Mouse (Mus musculus) embryonic facial prominence, embryonic 13.5 days (tissue): ENCODE measurements around the gene Yes1. TPM values are rescaled to one million over a fixed set of nuclear protein-coding genes. Genes with fewer than 3 reads are reported as not detected.
"Not testable (repeated sequence)": the region's sequence is repeated elsewhere in the genome, so short reads cannot be mapped to it uniquely, and the experiment has no call there.

Experiments used
- ATAC-seq: fragments of 200-750 bp; cut with Nextera tagmentation; 2 replicates; pipeline ENCODE4 v1.8.0; 2017; ENCODE audit warnings: low read depth; ENCODE audit not compliant: insufficient number of reproducible peaks, insufficient read depth, low FRiP score, low TSS enrichment
- H3K27ac ChIP-seq: fragments of 300-500 bp; sonication (generic); 2 replicates; pipeline ENCODE4 v1.5.1; 2015; ENCODE audit warnings: moderate library complexity, mild to moderate bottlenecking, inconsistent platforms
- H3K27me3 ChIP-seq: fragments of 300-500 bp; sonication (generic); 2 replicates; pipeline ENCODE4 v1.6.1; 2015; ENCODE audit warnings: mild to moderate bottlenecking, inconsistent platforms
- H3K36me3 ChIP-seq: fragments of 300-500 bp; sonication (generic); 2 replicates; pipeline ENCODE4 v1.6.1; 2015; ENCODE audit warnings: mild to moderate bottlenecking, inconsistent platforms
- H3K4me1 ChIP-seq: fragments of 300-500 bp; sonication (generic); 2 replicates; pipeline ENCODE4 v1.6.1; 2015; ENCODE audit warnings: inconsistent platforms
- H3K4me2 ChIP-seq: fragments of 300-500 bp; sonication (generic); 2 replicates; pipeline ENCODE4 v1.6.1; 2015; ENCODE audit warnings: moderate library complexity, mild to moderate bottlenecking, inconsistent platforms
- H3K4me3 ChIP-seq: fragments of 300-500 bp; sonication (generic); 2 replicates; pipeline ENCODE4 v1.5.1; 2015; ENCODE audit warnings: mild to moderate bottlenecking, inconsistent platforms
- H3K9ac ChIP-seq: fragments of 300-500 bp; sonication (generic); 2 replicates; pipeline ENCODE4 v1.6.1; 2015; ENCODE audit warnings: mild to moderate bottlenecking, inconsistent platforms
- H3K9me3 ChIP-seq: fragments of 300-500 bp; sonication (generic); 2 replicates; pipeline ENCODE4 v1.6.1; 2016; ENCODE audit warnings: inconsistent platforms
- WGBS: fragments of 180-500 bp; shearing (Covaris S2); methylation state at CpG from one replicate; pipeline ENCODE4 v1.1.7; 2015; ENCODE audit warnings: mixed read lengths; 5-methylcytosine and 5-hydroxymethylcytosine counted together
- polyA plus RNA-seq: library from polyadenylated mRNA; unstranded; fragments of >200 nt; fragmentation: Nextera tagmentation; extraction: Ambion mirVana; gene quantifications from 2 replicates; pipeline ENCODE4 v1.2.1, GENCODE M21; 2015

Yes1 gene
- polyA plus RNA-seq, 1 experiment from 2014 or later: 32.6 TPM

- Histone ChIP-seq H3K9ac (no peak overlapping the region), H3K9me3 (no peaks in the 10 kb centered on the region), H3K27me3 (no peaks in the 10 kb centered on the region), H3K4me2 (no peak overlapping the region), H3K36me3 (no peaks in the 10 kb centered on the region), H3K27ac (no peak overlapping the region), H3K4me3 (no peak overlapping the region), H3K4me1 (peaks cover 9% of the 10 kb centered on the region)
- ATAC-seq: no peak
- 78% methylated on average over 5 of the region's 5 CpGs for WGBS
These were observed 100.5 kb downstream of the Yes1 start for GRCm38 (mm10) chr5:32711485-32711884.

- H3K4me1 ChIP-seq: peaks cover 9% of the 10 kb centered on the region
- no peaks in the 10 kb centered on the region for H3K36me3 ChIP-seq
- ATAC-seq: no peak
- WGBS: 66% methylated on average over 4 of the region's 4 CpGs
- peak overlapping the region; percentile 84 for H3K4me2 ChIP-seq
- H3K9me3 ChIP-seq: no peaks in the 10 kb centered on the region
- peak overlapping the region; percentile 61 for H3K4me3 ChIP-seq
- H3K27me3 ChIP-seq: no peaks in the 10 kb centered on the region
- no peak overlapping the region for H3K9ac ChIP-seq
- H3K27ac ChIP-seq: no peak overlapping the region
These were observed 101.5 kb downstream of the Yes1 start for GRCm38 (mm10) chr5:32712221-32713041.

- Histone ChIP-seq H3K4me3 (peak overlapping the region; percentile 61), H3K9me3 (no peaks in the 10 kb centered on the region), H3K27me3 (no peaks in the 10 kb centered on the region), H3K27ac (peak overlapping the region; percentile 90), H3K9ac (peak overlapping the region; percentile 74), H3K4me2 (peak overlapping the region; percentile 84), H3K36me3 (no peaks in the 10 kb centered on the region), H3K4me1 (peaks cover 9% of the 10 kb centered on the region)
- 23% methylated on average over 2 of the region's 2 CpGs for WGBS
- ATAC-seq: no peak
These were observed 102.2 kb downstream of the Yes1 start for GRCm38 (mm10) chr5:32713042-32713702.

- Histone ChIP-seq H3K9me3 (no peaks in the 10 kb centered on the region), H3K9ac (peak overlapping the region; percentile 74), H3K4me3 (peak overlapping the region; percentile 61), H3K27me3 (no peaks in the 10 kb centered on the region), H3K4me2 (peak overlapping the region; percentile 84), H3K27ac (peak overlapping the region; percentile 90), H3K36me3 (no peaks in the 10 kb centered on the region), H3K4me1 (peaks cover 9% of the 10 kb centered on the region)
- ATAC-seq: peak; percentile 96
- under 1% methylated on average over 55 of the region's 55 CpGs for WGBS
These were observed 102.9 kb downstream of the Yes1 start for GRCm38 (mm10) chr5:32713703-32714467.

GRCm38 (mm10) chr5:32717726-32718125 lies 106.8 kb downstream of the Yes1 start:
- ATAC-seq: no peak
- WGBS: 48% methylated on average over 1 of the region's 1 CpGs

GRCm38 (mm10) chr5:32718916-32719315 lies 107.9 kb downstream of the Yes1 start:
- Histone ChIP-seq H3K36me3 (no peaks in the 10 kb centered on the region), H3K4me1 (no peaks in the 10 kb centered on the region), H3K4me2 (no peak overlapping the region), H3K4me3 (no peak overlapping the region), H3K9me3 (no peaks in the 10 kb centered on the region), H3K9ac (no peak overlapping the region), H3K27me3 (no peaks in the 10 kb centered on the region), H3K27ac (no peak overlapping the region)
- WGBS: 43% methylated on average over 6 of the region's 6 CpGs
- no peak for ATAC-seq

More at GRCm38 (mm10) chr5:32717726-32718125, 106.8 kb downstream of the Yes1 start:
- Histone ChIP-seq H3K36me3 (no peaks in the 10 kb centered on the region), H3K9me3 (no peaks in the 10 kb centered on the region), H3K27me3 (no peaks in the 10 kb centered on the region), H3K4me1 (peaks cover 6% of the 10 kb centered on the region), H3K9ac (no peak overlapping the region), H3K4me3 (no peak overlapping the region), H3K4me2 (no peak overlapping the region), H3K27ac (no peak overlapping the region)

- H3K9me3 ChIP-seq: no peaks in the 10 kb centered on the region
- H3K9ac ChIP-seq: no peak overlapping the region
- no peak overlapping the region for H3K27ac ChIP-seq
- no peaks in the 10 kb centered on the region for H3K27me3 ChIP-seq
- no peaks in the 10 kb centered on the region for H3K36me3 ChIP-seq
- H3K4me1 ChIP-seq: no peaks in the 10 kb centered on the region
- ATAC-seq: no peak
- H3K4me2 ChIP-seq: no peak overlapping the region
- H3K4me3 ChIP-seq: no peak overlapping the region
- WGBS: 75% methylated on average over 9 of the region's 9 CpGs
These were observed 109.4 kb downstream of the Yes1 start for GRCm38 (mm10) chr5:32720416-32720815.

GRCm38 (mm10) chr5:32721316-32721715 lies 110.3 kb downstream of the Yes1 start:
- no peak overlapping the region for H3K9ac ChIP-seq
- H3K36me3 ChIP-seq: no peaks in the 10 kb centered on the region
- H3K4me2 ChIP-seq: no peak overlapping the region
- no peak overlapping the region for H3K4me3 ChIP-seq
- no peaks in the 10 kb centered on the region for H3K4me1 ChIP-seq
- H3K27ac ChIP-seq: no peak overlapping the region
- WGBS: 55% methylated on average over 3 of the region's 3 CpGs
- no peaks in the 10 kb centered on the region for H3K9me3 ChIP-seq
- no peak for ATAC-seq
- no peaks in the 10 kb centered on the region for H3K27me3 ChIP-seq

- H3K36me3 ChIP-seq: no peaks in the 10 kb centered on the region
- no peak overlapping the region for H3K4me3 ChIP-seq
- H3K27me3 ChIP-seq: no peaks in the 10 kb centered on the region
- 68% methylated on average over 7 of the region's 7 CpGs for WGBS
- H3K4me2 ChIP-seq: no peak overlapping the region
- H3K9ac ChIP-seq: no peak overlapping the region
- no peaks in the 10 kb centered on the region for H3K4me1 ChIP-seq
- H3K9me3 ChIP-seq: no peaks in the 10 kb centered on the region
- no peak overlapping the region for H3K27ac ChIP-seq
- ATAC-seq: no peak
These were observed 111.3 kb downstream of the Yes1 start for GRCm38 (mm10) chr5:32722263-32722662.

- not testable (repeated sequence) for H3K27ac ChIP-seq, H3K36me3 ChIP-seq, H3K9ac ChIP-seq, ATAC-seq, H3K27me3 ChIP-seq, H3K4me3 ChIP-seq, H3K4me2 ChIP-seq, H3K4me1 ChIP-seq, H3K9me3 ChIP-seq
- WGBS: 79% methylated on average over 8 of the region's 8 CpGs
These were observed 111.7 kb downstream of the Yes1 start for GRCm38 (mm10) chr5:32722711-32723110.

- ATAC-seq: no peak
- Histone ChIP-seq H3K27ac (no peak overlapping the region), H3K9ac (no peak overlapping the region), H3K36me3 (no peaks in the 10 kb centered on the region), H3K27me3 (no peaks in the 10 kb centered on the region), H3K4me3 (no peak overlapping the region), H3K4me2 (no peak overlapping the region), H3K9me3 (no peaks in the 10 kb centered on the region), H3K4me1 (no peaks in the 10 kb centered on the region)
- 78% methylated on average over 7 of the region's 7 CpGs for WGBS
These were observed 113.0 kb downstream of the Yes1 start for GRCm38 (mm10) chr5:32723981-32724380.
